Mouse (Mus musculus) stomach, postnatal 0 days (tissue): ENCODE results near the gene Slc13a1.

Experiments used
- CTCF ChIP-seq: IDR thresholded peaks from 2 replicates; pipeline ENCODE4 v1.5.1; 2016; ENCODE audit warnings: antibody characterized with exemption, low read depth, mild to moderate bottlenecking, moderate library complexity
- EP300 ChIP-seq: optimal IDR thresholded peaks from 2 replicates; pipeline ENCODE3; 2016; ENCODE audit warnings: antibody characterized with exemption

GRCm38 (mm10) chr6:24154901-24155300 is 13.0 kb downstream of the Slc13a1 start:
- TF ChIP-seq CTCF (no peak), EP300 (no peak)
